Mouse (Mus musculus): ENCODE measurements around the gene Rnf41.
A peak's percentile ranks its signal among the peaks of the same experiment; 100 is the strongest.

Gene Rnf41

GRCm38 (mm10) chr10:128486370-128486769 lies 74.9 kb downstream of the Rnf41 start:
- no peak for DNase-seq (ENCODE audit: low spot score in 2 of 2)

- no peak for DNase-seq (ENCODE audit: low spot score in 2 of 2)
Measured at GRCm38 (mm10) chr10:128487861-128488712, 76.6 kb downstream of the Rnf41 start.

DNA sequence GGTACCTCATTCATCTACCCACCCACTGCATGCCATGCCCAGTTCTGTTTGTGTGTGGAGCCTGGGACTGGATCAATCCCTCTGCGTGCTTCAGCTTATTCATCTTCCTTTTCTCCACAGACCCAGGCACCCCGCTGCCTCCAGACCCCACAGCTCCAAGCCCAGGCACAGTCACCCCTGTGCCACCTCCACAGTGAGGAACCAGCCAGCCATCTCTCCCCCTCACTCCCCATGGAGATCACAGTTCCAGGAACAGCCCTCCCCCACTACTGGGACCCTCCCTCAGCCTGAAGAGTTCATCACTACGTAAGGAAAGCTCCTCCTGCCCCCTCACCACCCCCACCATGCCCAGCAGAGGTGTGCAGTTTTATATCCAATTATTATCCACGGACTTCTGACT lies 77.3 kb downstream of the Rnf41 start:
- DNase-seq (ENCODE audit: low spot score in 2 of 2) = peak in 1 of 2 experiments; percentile 11

DNA sequence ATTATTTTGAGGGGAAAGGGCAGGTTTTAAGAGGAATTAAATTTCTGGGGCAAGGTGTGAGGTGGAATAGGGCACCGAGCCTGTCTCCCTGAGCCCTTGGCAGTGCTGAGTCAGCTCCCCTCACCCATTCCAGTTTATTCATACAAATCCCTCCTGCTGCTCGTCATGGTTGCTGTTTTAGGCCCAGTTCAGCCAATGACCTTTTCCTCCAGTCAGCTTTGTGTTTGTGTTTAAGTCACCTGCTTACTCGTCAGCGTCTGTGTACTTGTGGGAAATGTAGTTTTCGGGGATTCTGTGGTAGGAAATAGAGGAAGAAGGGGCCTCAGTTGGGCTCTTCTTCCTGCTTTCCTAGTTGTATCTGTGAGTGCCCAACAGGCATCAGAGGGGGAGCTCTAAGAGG lies 77.9 kb downstream of the Rnf41 start:
- no peak for DNase-seq (ENCODE audit: low spot score in 2 of 2)

DNA sequence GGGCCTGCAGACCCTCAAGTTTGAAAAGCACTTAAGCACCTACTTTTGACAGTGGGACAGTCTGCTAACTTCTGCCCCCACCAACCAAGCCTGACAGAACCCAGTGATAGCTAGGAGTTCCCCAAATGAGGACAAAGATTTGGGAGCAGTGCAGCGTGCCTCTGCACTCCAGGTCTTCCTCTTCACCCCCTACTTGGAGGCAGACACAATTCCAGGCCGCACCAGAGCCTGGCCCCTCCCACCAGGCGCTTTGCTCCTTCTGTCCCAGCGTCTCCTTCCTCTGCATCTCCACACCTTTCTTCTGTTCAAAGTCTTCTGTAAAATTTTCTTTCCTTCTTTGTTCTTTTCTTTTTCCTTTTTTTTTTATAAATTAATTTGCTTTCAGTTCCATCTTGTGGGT lies 78.3 kb downstream of the Rnf41 start:
- peak in 1 of 2 experiments; percentile 14 for DNase-seq (ENCODE audit: low spot score in 2 of 2)

DNA sequence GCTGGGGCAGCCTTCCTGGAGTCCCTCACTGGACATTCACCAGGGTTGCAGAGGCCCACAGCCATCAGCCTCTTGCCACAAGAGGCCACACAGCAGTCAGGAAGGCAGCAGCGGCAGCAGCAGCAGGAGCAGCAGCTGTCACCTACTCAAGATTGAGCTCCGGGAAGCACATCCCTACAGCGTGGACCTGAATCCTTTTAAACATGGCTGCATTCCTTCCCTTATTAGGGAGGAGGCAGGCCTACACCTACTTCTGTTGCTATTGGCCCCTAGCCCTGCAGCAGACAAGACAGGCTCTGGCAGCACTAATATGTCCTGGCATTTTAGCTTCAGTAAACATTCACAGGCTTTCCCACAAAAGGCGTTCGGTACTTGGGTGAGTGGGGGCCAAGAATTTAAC lies 78.8 kb downstream of the Rnf41 start:
- DNase-seq (ENCODE audit: low spot score in 2 of 2) = no peak

DNA sequence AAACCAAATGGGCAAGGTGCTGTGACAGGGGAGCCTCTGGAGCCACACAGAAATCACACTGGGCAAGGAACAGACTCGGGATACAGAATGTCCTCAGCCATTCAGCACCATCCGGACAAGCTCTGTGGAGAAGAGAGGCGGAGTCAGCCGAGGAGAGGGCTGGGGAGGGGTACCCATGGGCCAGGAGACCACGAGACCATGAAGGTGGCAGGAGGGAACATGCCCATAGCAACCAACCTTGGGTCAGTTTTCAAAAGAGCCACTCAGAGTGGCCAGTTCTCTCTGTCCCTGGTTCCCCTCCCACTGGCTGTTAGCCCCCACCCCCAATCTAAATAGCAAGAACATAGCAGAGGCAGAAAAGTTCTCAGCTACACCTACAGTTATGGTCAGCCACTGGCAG lies 79.5 kb downstream of the Rnf41 start:
- DNase-seq (ENCODE audit: low spot score in 2 of 2) = no peak
